Mouse (Mus musculus): ENCODE measurements at regions not wholly inside any gene's neighbourhood (a gene's known extent, or its start where the extent isn't known, plus 50 kb on each side); places are given as distances from the start of the nearest gene placed in this dataset.

DNA sequence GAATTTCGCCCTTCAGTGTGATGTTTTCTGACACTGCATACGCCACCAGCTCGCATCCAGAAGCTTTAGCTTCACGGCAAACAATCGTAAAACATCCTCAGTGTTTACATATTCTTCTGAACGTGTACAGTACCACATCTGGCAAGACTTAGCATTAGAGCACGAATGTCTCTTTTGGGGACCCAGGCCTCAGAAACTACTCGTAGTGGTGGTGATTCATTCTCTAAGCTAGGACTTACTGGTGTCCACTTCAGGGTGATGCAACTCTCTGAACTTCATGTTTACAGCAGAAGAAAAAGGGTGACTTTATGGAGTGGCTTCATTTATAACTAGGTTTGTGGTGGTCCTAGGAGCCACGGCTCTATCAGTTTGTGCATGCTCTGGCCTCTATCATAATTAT, 451.1 kb downstream of the Gm597 start:
- no peak for TF ChIP-seq CTCF (IDR thresholded peaks at IDR 0.05)
- no peak for ATAC-seq (ENCODE audit: low FRiP score)
- Histone ChIP-seq H3K9ac (replicated peaks; ENCODE audit: low read length, poor library complexity, severe bottlenecking) (no peak overlapping the region), H3K27ac (ENCODE audit: low read depth, low read length) (no peak overlapping the region), H3K9me3 (ENCODE audit: low read length) (no peaks in the 10 kb centered on the region), H3K27me3 (ENCODE audit: insufficient read depth, low read length) (no peaks in the 10 kb centered on the region), H3K36me3 (ENCODE audit: insufficient read depth, low read length) (no peaks in the 10 kb centered on the region), H3K4me2 (ENCODE audit: low read depth, low read length, poor library complexity, severe bottlenecking) (no peak overlapping the region), H3K4me3 (ENCODE audit: low read depth, low read length) (no peak overlapping the region), H3K4me1 (ENCODE audit: insufficient read depth, low read length) (no peaks in the 10 kb centered on the region)
- no peak for DNase-seq (ENCODE audit: low spot score)
- 89% methylated on average over 9 of the region's 9 CpGs for WGBS

DNA sequence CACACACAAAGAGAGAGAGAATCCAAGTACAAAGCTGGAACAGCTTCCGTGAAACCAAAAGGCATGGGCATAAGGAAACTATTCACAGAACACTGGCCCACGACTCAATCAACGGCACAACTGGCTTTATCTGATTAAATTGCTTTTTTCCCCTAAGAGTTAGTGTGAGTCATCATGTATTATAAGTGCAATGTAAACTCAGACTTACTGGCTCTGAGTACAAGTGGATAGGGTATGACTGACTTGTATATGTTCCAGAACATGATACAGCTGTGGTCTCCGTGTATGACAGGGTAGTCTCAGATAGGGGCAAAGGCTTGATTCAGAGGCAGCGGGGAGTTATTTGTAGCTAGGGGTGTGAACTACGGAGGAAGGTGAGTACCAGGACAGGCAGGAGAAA, 451.5 kb downstream of the Gm597 start:
- DNase-seq (ENCODE audit: low spot score) (no peak), ATAC-seq (ENCODE audit: low FRiP score) (no peak)
- Histone ChIP-seq H3K4me2 (ENCODE audit: low read depth, low read length, poor library complexity, severe bottlenecking) (no peak overlapping the region), H3K4me3 (ENCODE audit: low read depth, low read length) (no peak overlapping the region), H3K27ac (ENCODE audit: low read depth, low read length) (no peak overlapping the region), H3K27me3 (ENCODE audit: insufficient read depth, low read length) (no peaks in the 10 kb centered on the region), H3K9ac (replicated peaks; ENCODE audit: low read length, poor library complexity, severe bottlenecking) (no peak overlapping the region), H3K4me1 (ENCODE audit: insufficient read depth, low read length) (no peaks in the 10 kb centered on the region), H3K9me3 (ENCODE audit: low read length) (no peaks in the 10 kb centered on the region), H3K36me3 (ENCODE audit: insufficient read depth, low read length) (no peaks in the 10 kb centered on the region)
- TF ChIP-seq CTCF (IDR thresholded peaks at IDR 0.05): no peak
- 85% methylated on average over 6 of the region's 6 CpGs for WGBS

DNA sequence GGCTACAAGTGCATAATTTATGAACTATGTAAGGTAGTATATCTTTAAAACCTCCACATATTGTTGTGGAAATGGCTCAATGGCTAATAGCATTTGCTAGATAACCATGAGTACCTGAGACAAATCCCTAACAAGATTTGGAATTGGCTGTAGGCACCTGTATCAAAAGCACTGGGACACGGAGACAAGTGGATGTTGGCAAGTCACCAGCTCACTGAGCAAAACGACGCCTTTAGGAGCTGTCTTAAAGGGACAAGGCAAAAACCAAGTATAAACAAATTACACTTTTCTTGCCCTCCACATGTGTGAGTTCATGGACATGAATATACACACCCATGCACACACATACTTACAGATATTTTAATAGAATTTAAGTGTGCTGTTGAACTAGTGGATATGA, 455.9 kb downstream of the Gm597 start:
- Histone ChIP-seq H3K9ac (replicated peaks; ENCODE audit: low read length, poor library complexity, severe bottlenecking) (no peak overlapping the region), H3K36me3 (ENCODE audit: insufficient read depth, low read length) (no peaks in the 10 kb centered on the region), H3K27ac (ENCODE audit: low read depth, low read length) (no peak overlapping the region), H3K4me1 (ENCODE audit: insufficient read depth, low read length) (no peaks in the 10 kb centered on the region), H3K9me3 (ENCODE audit: low read length) (no peaks in the 10 kb centered on the region), H3K27me3 (ENCODE audit: insufficient read depth, low read length) (no peaks in the 10 kb centered on the region), H3K4me2 (ENCODE audit: low read depth, low read length, poor library complexity, severe bottlenecking) (no peak overlapping the region), H3K4me3 (ENCODE audit: low read depth, low read length) (no peak overlapping the region)
- DNase-seq (ENCODE audit: low spot score) (peak; percentile 61), ATAC-seq (ENCODE audit: low FRiP score) (no peak)
- WGBS: 58% methylated on average over 3 of the region's 3 CpGs
- no peak for TF ChIP-seq CTCF (IDR thresholded peaks at IDR 0.05)

Measured in midbrain, postnatal 0 days (tissue).